Mouse (Mus musculus): ENCODE results near the gene Otop3.

Gene Otop3

GRCm38 (mm10) chr11:115318245-115319027 is 16.1 kb upstream of the Otop3 start:
- DNase-seq (ENCODE audit: low spot score), result no peak

GRCm38 (mm10) chr11:115319704-115320383 is 14.7 kb upstream of the Otop3 start:
- no peak for DNase-seq (ENCODE audit: low spot score)

- peak; percentile 70 for DNase-seq (ENCODE audit: low spot score)
Observed at GRCm38 (mm10) chr11:115321906-115322693, 12.4 kb upstream of the Otop3 start, which contains the start of gene Ush1g. Gene Ush1g, minus strand, starts transcription at chr11:115322041.

- DNase-seq (ENCODE audit: low spot score), result no peak
Observed at GRCm38 (mm10) chr11:115323354-115323753, 11.2 kb upstream of the Otop3 start.

- no peak for DNase-seq (ENCODE audit: low spot score)
Observed at GRCm38 (mm10) chr11:115326730-115327129, 7.8 kb upstream of the Otop3 start.

GRCm38 (mm10) chr11:115329339-115329738 is 5.2 kb upstream of the Otop3 start:
- DNase-seq (ENCODE audit: low spot score), result no peak

- DNase-seq (ENCODE audit: low spot score), result peak; percentile 48
Observed at GRCm38 (mm10) chr11:115335223-115335622, 692 bp downstream of the Otop3 start.

GRCm38 (mm10) chr11:115336115-115336514 is 1.6 kb downstream of the Otop3 start:
- no peak for DNase-seq (ENCODE audit: low spot score)

- DNase-seq (ENCODE audit: low spot score), result no peak
Observed at GRCm38 (mm10) chr11:115337350-115337749, 2.8 kb downstream of the Otop3 start.

GRCm38 (mm10) chr11:115337826-115338225 is 3.3 kb downstream of the Otop3 start:
- DNase-seq (ENCODE audit: low spot score), result no peak

GRCm38 (mm10) chr11:115341246-115341645 is 6.7 kb downstream of the Otop3 start:
- DNase-seq (ENCODE audit: low spot score), result no peak

GRCm38 (mm10) chr11:115341866-115342265 is 7.3 kb downstream of the Otop3 start:
- DNase-seq (ENCODE audit: low spot score), result no peak

GRCm38 (mm10) chr11:115344967-115345366 is 10.4 kb downstream of the Otop3 start:
- no peak for DNase-seq (ENCODE audit: low spot score)

GRCm38 (mm10) chr11:115345515-115345914 is 11.0 kb downstream of the Otop3 start:
- no peak for DNase-seq (ENCODE audit: low spot score)

- DNase-seq (ENCODE audit: low spot score), result no peak
Observed at GRCm38 (mm10) chr11:115348681-115349248, 14.2 kb downstream of the Otop3 start.

GRCm38 (mm10) chr11:115349976-115350375 is 15.4 kb downstream of the Otop3 start:
- no peak for DNase-seq (ENCODE audit: low spot score)

GRCm38 (mm10) chr11:115353375-115353774 is 18.8 kb downstream of the Otop3 start:
- DNase-seq (ENCODE audit: low spot score), result no peak

GRCm38 (mm10) chr11:115354183-115354582 is 19.7 kb downstream of the Otop3 start:
- peak; percentile 67 for DNase-seq (ENCODE audit: low spot score)

- peak; percentile 71 for DNase-seq (ENCODE audit: low spot score)
Observed at GRCm38 (mm10) chr11:115358468-115358867, 23.9 kb downstream of the Otop3 start.

GRCm38 (mm10) chr11:115359293-115359692 is 24.8 kb downstream of the Otop3 start:
- DNase-seq (ENCODE audit: low spot score), result no peak

- no peak for DNase-seq (ENCODE audit: low spot score)
Observed at GRCm38 (mm10) chr11:115359726-115360125, 25.2 kb downstream of the Otop3 start.

- no peak for DNase-seq (ENCODE audit: low spot score)
Observed at GRCm38 (mm10) chr11:115364136-115364535, 29.6 kb downstream of the Otop3 start.
